Mouse (Mus musculus) CH12.LX (cell line): Measurements from ENCODE around the gene Mgrn1. TPM values are rescaled to one million over a fixed set of nuclear protein-coding genes. Genes with fewer than 3 reads are reported as not detected.

Experiments used
- DNase-seq: peaks from one replicate; pipeline ENCODE4 v3.0.0-alpha.2; 2013; ENCODE audit errors: extremely low read depth
- H3K27ac ChIP-seq: 2 replicates; pipeline ENCODE4 v1.5.1; 2012; ENCODE audit warnings: low read depth, mild to moderate bottlenecking, control low read depth, moderate library complexity; ENCODE audit not compliant: insufficient read depth
- H3K27me3 ChIP-seq: replicated peaks from 2 replicates; pipeline ENCODE3; 2012; ENCODE audit warnings: inconsistent platforms
- H3K36me3 ChIP-seq, 2 experiments: replicated peaks in 1 of 2; 2 replicates each; pipeline versions ENCODE3 to v1.6.1; 2012; ENCODE audit warnings: inconsistent platforms in 1 of 2, low read length in 1 of 2, mild to moderate bottlenecking in 1 of 2, mixed read lengths in 1 of 2, moderate library complexity in 1 of 2; ENCODE audit not compliant: control insufficient read depth in 1 of 2, insufficient read depth in 1 of 2
- H3K4me1 ChIP-seq, 2 experiments: 2 replicates each; pipeline ENCODE4 v1.6.1; 2012; ENCODE audit warnings: inconsistent platforms in 1 of 2, moderate library complexity in 1 of 2; ENCODE audit not compliant: insufficient read depth in 2 of 2, control insufficient read depth in 1 of 2
- H3K4me2 ChIP-seq: 2 replicates; pipeline ENCODE4 v1.6.1; 2012; ENCODE audit warnings: low read depth, mild to moderate bottlenecking, control low read depth; ENCODE audit not compliant: poor library complexity, insufficient read depth, severe bottlenecking
- H3K4me3 ChIP-seq, 3 experiments: fragments of 150-350 bp in 1 of 3; sonication (generic) in 1 of 3; replicated peaks in 1 of 3; 2 replicates each; pipeline versions ENCODE3 to v1.5.1; 2011 to 2012; ENCODE audit warnings: low read depth in 2 of 3, low read length in 2 of 3, mild to moderate bottlenecking in 2 of 3, moderate library complexity in 2 of 3, control low read depth in 1 of 3, improper control_type of control experiment in 1 of 3, inconsistent platforms in 1 of 3, mixed read lengths in 1 of 3; ENCODE audit not compliant: poor library complexity in 1 of 3
- H3K79me2 ChIP-seq: replicated peaks from 2 replicates; pipeline ENCODE4 v1.6.1; 2012; ENCODE audit warnings: mild to moderate bottlenecking, moderate library complexity; ENCODE audit not compliant: control insufficient read depth, poor library complexity, insufficient read depth, severe bottlenecking; ENCODE audit errors: extremely low read depth
- H3K9ac ChIP-seq: 2 replicates; pipeline ENCODE4 v1.6.1; 2012; ENCODE audit warnings: low read depth, mild to moderate bottlenecking, control low read depth, moderate library complexity; ENCODE audit not compliant: insufficient read depth
- H3K9me3 ChIP-seq: replicated peaks from 2 replicates; pipeline ENCODE3; 2012; ENCODE audit warnings: low read length, inconsistent platforms, mixed read lengths
- BHLHE40 ChIP-seq: IDR thresholded peaks from 2 replicates; pipeline ENCODE4 v1.6.1; 2011; ENCODE audit warnings: mild to moderate bottlenecking, low read depth, low read length, improper control_type of control experiment
- CHD1 ChIP-seq: IDR thresholded peaks from 2 replicates; pipeline ENCODE4 v1.6.1; 2012; ENCODE audit warnings: low read depth, low read length, improper control_type of control experiment, inconsistent platforms
- CHD2 ChIP-seq: IDR thresholded peaks from 2 replicates; pipeline ENCODE4 v1.6.1; 2011; ENCODE audit warnings: low read length, improper control_type of control experiment
- CTCF ChIP-seq, 2 experiments: IDR thresholded peaks in 1 of 2; conservative IDR thresholded peaks in 1 of 2; 2 replicates each; pipeline ENCODE4 v1.5.1; 2011 to 2012; ENCODE audit warnings: low read depth in 2 of 2, low read length in 2 of 2, improper control_type of control experiment in 1 of 2, inconsistent platforms in 1 of 2, mild to moderate bottlenecking in 1 of 2, moderate library complexity in 1 of 2
- ELF1 ChIP-seq: IDR thresholded peaks from 2 replicates; pipeline ENCODE4 v1.6.1; 2014; ENCODE audit warnings: low read depth, mild to moderate bottlenecking, inconsistent platforms, low read length, improper control_type of control experiment
- EP300 ChIP-seq: IDR thresholded peaks from 2 replicates; pipeline ENCODE4 v1.6.1; 2011; ENCODE audit warnings: low read length, improper control_type of control experiment
- ETS1 ChIP-seq: conservative IDR thresholded peaks from 2 replicates; pipeline ENCODE4 v1.6.1; 2012; ENCODE audit warnings: low read depth, mild to moderate bottlenecking, inconsistent platforms, low read length, improper control_type of control experiment, moderate library complexity
- GABPA ChIP-seq: IDR thresholded peaks from 2 replicates; pipeline ENCODE4 v1.6.1; 2012; ENCODE audit warnings: low read depth, low read length, improper control_type of control experiment, inconsistent platforms; ENCODE audit not compliant: insufficient replicate concordance
- JUND ChIP-seq: conservative IDR thresholded peaks from 2 replicates; pipeline ENCODE4 v1.6.1; 2011; ENCODE audit warnings: low read depth, low read length, improper control_type of control experiment
- KAT2A ChIP-seq: IDR thresholded peaks from 2 replicates; pipeline ENCODE4 v1.6.1; 2012; ENCODE audit warnings: low read length, improper control_type of control experiment, inconsistent platforms; ENCODE audit not compliant: insufficient replicate concordance
- MAFK ChIP-seq: IDR thresholded peaks from 2 replicates; pipeline ENCODE4 v1.6.1; 2011; ENCODE audit warnings: low read length, improper control_type of control experiment; ENCODE audit not compliant: insufficient replicate concordance
- MEF2A ChIP-seq: IDR thresholded peaks from 2 replicates; pipeline ENCODE4 v1.6.1; 2014; ENCODE audit warnings: low read depth, mild to moderate bottlenecking, inconsistent platforms, low read length, improper control_type of control experiment, borderline replicate concordance
- MYC ChIP-seq: IDR thresholded peaks from 2 replicates; pipeline ENCODE4 v1.6.1; 2011; ENCODE audit warnings: low read depth, mild to moderate bottlenecking, improper control_type of control experiment, low read length
- NRF1 ChIP-seq: IDR thresholded peaks from 2 replicates; pipeline ENCODE4 v1.6.1; 2014; ENCODE audit warnings: low read depth, mild to moderate bottlenecking, inconsistent platforms, low read length, improper control_type of control experiment, moderate library complexity
- POLR2A ChIP-seq: IDR thresholded peaks from 2 replicates; pipeline ENCODE4 v1.6.1; 2011; ENCODE audit warnings: low read depth, mild to moderate bottlenecking, improper control_type of control experiment, low read length
- POLR2AphosphoS2 ChIP-seq: IDR thresholded peaks from 2 replicates; pipeline ENCODE4 v1.6.1; 2011; ENCODE audit warnings: low read depth, low read length, improper control_type of control experiment
- RAD21 ChIP-seq: IDR thresholded peaks from 2 replicates; pipeline ENCODE4 v1.6.1; 2011; ENCODE audit warnings: low read depth, mild to moderate bottlenecking, low read length, improper control_type of control experiment, moderate library complexity
- SIN3A ChIP-seq: IDR thresholded peaks from 2 replicates; pipeline ENCODE4 v1.6.1; 2012; ENCODE audit warnings: low read length, improper control_type of control experiment, inconsistent platforms
- TCF12 ChIP-seq: IDR thresholded peaks from 2 replicates; pipeline ENCODE4 v1.6.1; 2014; ENCODE audit warnings: low read depth, mild to moderate bottlenecking, inconsistent platforms, low read length, improper control_type of control experiment
- UBTF ChIP-seq: IDR thresholded peaks from 2 replicates; pipeline ENCODE4 v1.6.1; 2012; ENCODE audit warnings: low read depth, mild to moderate bottlenecking, inconsistent platforms, low read length, improper control_type of control experiment, moderate library complexity
- USF1 ChIP-seq: IDR thresholded peaks from 2 replicates; pipeline ENCODE4 v1.6.1; 2014; ENCODE audit warnings: low read depth, mild to moderate bottlenecking, inconsistent platforms, low read length, improper control_type of control experiment
- ZMIZ1 ChIP-seq: IDR thresholded peaks from 2 replicates; pipeline ENCODE4 v1.6.1; 2012; ENCODE audit warnings: low read depth, mild to moderate bottlenecking, inconsistent platforms, low read length, improper control_type of control experiment
- ZNF384 ChIP-seq: IDR thresholded peaks from 2 replicates; pipeline ENCODE4 v1.6.1; 2012; ENCODE audit warnings: low read depth, low read length, improper control_type of control experiment, inconsistent platforms
- dilution Hi-C: fragments of 300-500 bp; cut with MboI; formaldehyde crosslinking; loops from 2 replicates; pipeline ENCODE4 v1.14.3; 2020; ENCODE audit warnings: low sequenced_read_pairs; ENCODE audit not compliant: extremely low pct_unique_long_range_greater_than_20kb, extremely low pct_ligation_motif_present
- in situ Hi-C: fragments of 300-500 bp; cut with MboI; formaldehyde crosslinking; loops from 3 replicates; pipeline ENCODE4 v1.14.3; 2019; ENCODE audit warnings: low sequenced_read_pairs, low pct_ligation_motif_present, low pct_unique_long_range_greater_than_20kb, mixed read lengths
- polyA plus RNA-seq: library from polyadenylated mRNA; unstranded; fragments of >175 nt; gene quantifications from 2 replicates; pipeline ENCODE4 v1.2.1, GENCODE M21; 2012; ENCODE audit warnings: low read depth; ENCODE audit not compliant: insufficient read length
- total RNA-seq, 2 experiments: library from RNA; depleted of rRNA; stranded (reverse); fragments of 300-350 nt in 1 of 2; fragments of >200 nt in 1 of 2; gene quantifications; 2 replicates each; pipeline ENCODE4 v1.2.3; 2012 to 2014

The Mgrn1 gene
- total and polyA plus RNA-seq, 3 experiments = 11.7 to 16.9 (median 12.9) TPM

GRCm38 (mm10) chr16:4963797-4964709 is 78.0 kb downstream of the Mgrn1 start, which contains the start of gene Anks3 (continued):
- 0 out of 2 replicates have a peak, but pooled peaks have one; percentile 17 for TF ChIP-seq CHD1

- H3K27me3 ChIP-seq = no peaks in the 10 kb centered on the region
- peak overlapping the region; percentile 88 for H3K4me2 ChIP-seq
- H3K79me2 ChIP-seq = peaks cover 19% of the 10 kb centered on the region
- H3K4me3 ChIP-seq = peak overlapping the region; percentile 75 to 90 (median 82)
- dilution Hi-C loops (no loop called here), in situ Hi-C loops (loop anchor here (5.0 kb wide), 1 partner anchor 42 kb away; the partner anchor contains the start of gene Smim22)
- peak; percentile 35 for DNase-seq
- no peaks in the 10 kb centered on the region for H3K9me3 ChIP-seq
- no peak for TF ChIP-seq ZMIZ1
- TF ChIP-seq SIN3A = no peak
- TF ChIP-seq NRF1 = no peak
- no peak for TF ChIP-seq ZNF384
- no peak for TF ChIP-seq MAFK
- TF ChIP-seq CHD1 = 0 out of 2 replicates have a peak, but pooled peaks have one; percentile 58
- no peak for TF ChIP-seq POLR2A
- no peak for TF ChIP-seq TCF12
- no peak overlapping the region; the same call in 1 of the 2 replicates for H3K27ac ChIP-seq
- H3K4me1 ChIP-seq = peaks cover 11 to 65% of the 10 kb centered on the region in 2 experiments
- H3K9ac ChIP-seq = peak overlapping the region; percentile 57
- H3K36me3 ChIP-seq = peaks cover 4 to 19% of the 10 kb centered on the region in 2 experiments
These were observed 78.8 kb downstream of the Mgrn1 start for GRCm38 (mm10) chr16:4964731-4965391.

DNA sequence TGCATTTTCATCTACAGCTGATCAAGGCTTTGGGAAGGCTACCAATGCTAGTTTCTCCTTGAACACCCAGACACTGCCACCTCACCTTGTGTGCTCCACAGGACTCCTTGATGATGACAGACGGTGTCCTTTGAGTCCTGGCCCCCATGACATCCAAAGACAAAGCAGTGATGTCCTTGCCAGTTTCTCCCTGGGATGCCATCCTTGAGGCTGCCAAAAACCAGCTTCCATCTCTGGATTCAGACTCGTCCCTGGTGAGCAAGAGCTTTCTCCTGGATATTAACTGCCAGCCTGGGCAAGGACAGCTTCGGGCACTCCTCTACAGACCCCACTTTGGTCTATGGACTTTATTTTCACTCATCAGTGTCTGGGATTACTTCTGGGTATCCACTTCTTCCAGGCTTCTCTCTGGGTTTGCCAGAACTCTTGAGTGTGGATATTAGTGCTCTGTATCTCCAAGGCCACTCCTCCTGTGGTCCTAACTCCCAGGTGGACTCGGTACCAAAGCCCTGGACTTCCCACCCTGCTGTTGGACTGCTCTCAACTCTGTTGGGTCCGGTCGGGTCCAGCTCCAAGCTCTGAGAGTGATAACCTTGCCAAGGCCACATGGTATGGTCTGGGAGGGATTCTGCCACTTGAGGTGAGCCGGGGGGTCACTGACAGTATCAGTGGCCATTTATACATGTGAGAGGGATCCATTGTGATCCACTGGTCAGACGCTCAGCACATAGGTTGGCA is 79.5 kb downstream of the Mgrn1 start:
- no peaks in the 10 kb centered on the region for H3K27me3 ChIP-seq
- H3K4me1 ChIP-seq = peaks cover 11 to 58% of the 10 kb centered on the region in 2 experiments
- no peaks in the 10 kb centered on the region for H3K9me3 ChIP-seq
- H3K27ac ChIP-seq = no peak overlapping the region
- TF ChIP-seq MAFK = no peak
- no peak for TF ChIP-seq TCF12
- TF ChIP-seq ETS1 = no peak
- no peak for TF ChIP-seq EP300
- no peak for TF ChIP-seq JUND
- no peak for TF ChIP-seq BHLHE40
- no peak for TF ChIP-seq GABPA
- no peak for TF ChIP-seq MEF2A
- no peak for TF ChIP-seq USF1
- no peak for TF ChIP-seq POLR2AphosphoS2
- TF ChIP-seq RAD21 = no peak
- TF ChIP-seq SIN3A = no peak
- TF ChIP-seq CHD2 = no peak
- no peak for TF ChIP-seq MYC
- no peak for TF ChIP-seq POLR2A
- TF ChIP-seq KAT2A = no peak
- TF ChIP-seq ELF1 = no peak
- TF ChIP-seq UBTF = no peak
- no peak for TF ChIP-seq CTCF (conservative IDR thresholded peaks at IDR 0.05 in 1 of 2, IDR thresholded peaks at IDR 0.05 in 1 of 2; ENCODE audit: low read depth in 2 of 2, low read length in 2 of 2)
- 0 out of 2 replicates have a peak overlapping the region, but pooled peaks have one; percentile 88 for H3K4me2 ChIP-seq
- H3K4me3 ChIP-seq = peak overlapping the region in 1 of 3 experiments; percentile 90
- peaks cover 0 to 12% of the 10 kb centered on the region in 2 experiments for H3K36me3 ChIP-seq
- 0 out of 2 replicates have a peak overlapping the region, but pooled peaks have one; percentile 5 for H3K9ac ChIP-seq
- dilution Hi-C loops (no loop called here), in situ Hi-C loops (loop anchor here (5.0 kb wide), 1 partner anchor 42 kb away; the partner anchor contains the start of gene Smim22)
- peaks cover 19% of the 10 kb centered on the region for H3K79me2 ChIP-seq
- DNase-seq = no peak
